Mouse (Mus musculus): ENCODE measurements around the gene Phkg2.

DNA sequence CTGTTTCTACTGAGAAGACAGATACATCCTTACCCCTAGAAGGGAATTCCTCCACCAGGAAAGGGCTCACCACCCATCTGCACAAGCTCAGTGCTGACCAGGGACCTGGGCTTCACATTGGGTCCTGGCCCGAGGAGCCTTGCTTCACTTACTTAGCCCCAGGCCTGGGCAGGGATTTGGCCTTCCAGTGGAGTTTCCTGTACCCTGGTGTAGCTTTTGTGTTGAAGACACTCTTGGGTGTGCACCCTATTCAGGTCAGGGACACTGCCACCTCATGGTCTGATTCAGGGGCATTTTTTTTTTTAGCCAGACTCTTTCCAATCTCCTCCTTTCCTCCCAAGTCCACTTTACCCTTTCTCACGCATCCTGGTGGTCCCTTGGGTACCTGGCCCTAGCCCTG lies 29.8 kb downstream of the Phkg2 start:
- TF ChIP-seq POLR2A (IDR thresholded peaks at IDR 0.05; ENCODE audit: borderline replicate concordance, control insufficient read depth, low read depth, low read length) (no peak), CTCF (IDR thresholded peaks at IDR 0.05; ENCODE audit: control insufficient read depth, insufficient read depth, low read length) (no peak)

Measured in bone marrow, adult 2 months (tissue).